Mouse (Mus musculus) spleen, adult 2 months (tissue): ENCODE results near the gene Chkb.

Experiments used
- CTCF ChIP-seq: fragments of 200-500 bp; IDR thresholded peaks from 2 replicates; pipeline ENCODE4 v1.5.1; 2011; ENCODE audit warnings: mild to moderate bottlenecking, inconsistent platforms; ENCODE audit not compliant: insufficient read depth, insufficient read length, insufficient replicate concordance; ENCODE audit errors: extremely low read depth
- POLR2A ChIP-seq: fragments of 200-500 bp; IDR thresholded peaks from 2 replicates; pipeline ENCODE4 v1.6.1; 2011; ENCODE audit warnings: low read depth, low read length, inconsistent platforms

- TF ChIP-seq CTCF (no peak), POLR2A (no peak)
These were observed 30.6 kb upstream of the Chkb start for GRCm38 (mm10) chr15:89460298-89460697.
